Mouse (Mus musculus): Measurements from ENCODE around the gene Clec11a.

DNA sequence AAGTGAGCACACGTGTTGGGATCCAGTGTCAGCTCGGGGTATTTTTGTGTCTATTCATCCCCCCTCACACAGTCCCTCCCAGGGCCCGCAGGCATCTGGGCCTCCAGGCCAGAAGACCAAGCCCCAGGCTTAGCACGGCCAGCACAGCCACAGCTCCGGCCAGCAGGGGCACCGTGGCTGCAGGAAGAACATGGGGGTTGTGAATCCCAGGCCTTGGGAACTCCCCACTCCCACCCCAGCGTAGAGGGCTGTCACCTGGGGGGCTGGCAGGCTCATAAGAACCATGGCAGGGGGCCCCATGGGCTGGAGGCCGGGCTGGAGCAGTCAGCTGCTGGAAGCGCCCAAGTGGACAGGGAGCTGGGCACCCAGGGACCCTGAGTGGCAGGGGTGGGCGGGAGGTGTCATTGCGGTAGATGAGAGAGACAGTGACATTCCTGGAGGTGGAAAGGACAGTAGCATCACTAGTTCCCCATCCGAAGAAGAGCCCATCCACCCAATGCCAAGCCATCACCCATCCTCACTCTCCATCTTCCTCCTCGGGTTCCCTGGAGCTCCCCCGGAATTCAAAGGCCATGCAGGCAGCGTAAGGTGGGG, 53.6 kb downstream of the Clec11a start:
- no peak for TF ChIP-seq CTCF (IDR thresholded peaks at IDR 0.05)
- no peak for TF ChIP-seq EP300 (IDR thresholded peaks at IDR 0.05)
